Mouse (Mus musculus) embryonic facial prominence, embryonic 12.5 days (tissue): ENCODE data around the gene Nfxl1. TPM values are rescaled to one million over a fixed set of nuclear protein-coding genes. Genes with fewer than 3 reads are reported as not detected.

Experiments
- ATAC-seq: fragments of 200-750 bp; cut with Nextera tagmentation; 2 replicates; pipeline ENCODE4 v1.8.0; 2017; ENCODE audit not compliant: insufficient number of reproducible peaks, insufficient read depth, low FRiP score, low TSS enrichment
- H3K27ac ChIP-seq: fragments of 300-500 bp; sonication (generic); 2 replicates; pipeline ENCODE4 v1.5.1; 2016; ENCODE audit warnings: mild to moderate bottlenecking
- H3K27me3 ChIP-seq: fragments of 300-500 bp; sonication (generic); 2 replicates; pipeline ENCODE4 v1.6.1; 2016; ENCODE audit warnings: mild to moderate bottlenecking, moderate library complexity
- H3K36me3 ChIP-seq: fragments of 300-500 bp; sonication (generic); 2 replicates; pipeline ENCODE4 v1.6.1; 2016; ENCODE audit warnings: mild to moderate bottlenecking
- H3K4me1 ChIP-seq: fragments of 300-500 bp; sonication (generic); 2 replicates; pipeline ENCODE4 v1.6.1; 2016
- H3K4me2 ChIP-seq: fragments of 300-500 bp; sonication (generic); replicated peaks from 2 replicates; pipeline ENCODE4 v1.6.1; 2016; ENCODE audit warnings: mild to moderate bottlenecking, moderate library complexity
- H3K4me3 ChIP-seq: fragments of 300-500 bp; sonication (generic); 2 replicates; pipeline ENCODE4 v1.5.1; 2016; ENCODE audit warnings: mild to moderate bottlenecking
- H3K9ac ChIP-seq: fragments of 300-500 bp; sonication (generic); 2 replicates; pipeline ENCODE4 v1.6.1; 2016; ENCODE audit warnings: mild to moderate bottlenecking, moderate library complexity
- H3K9me3 ChIP-seq: fragments of 300-500 bp; sonication (generic); 2 replicates; pipeline ENCODE4 v1.6.1; 2016; ENCODE audit warnings: mild to moderate bottlenecking, moderate library complexity
- WGBS: fragments of 180-500 bp; shearing (Covaris S2); methylation state at CpG from one replicate; pipeline ENCODE4 v1.1.7; 2016; 5-methylcytosine and 5-hydroxymethylcytosine counted together
- polyA plus RNA-seq: library from polyadenylated mRNA; unstranded; fragments of >200 nt; fragmentation: Nextera tagmentation; extraction: Ambion mirVana; gene quantifications from 2 replicates; pipeline ENCODE4 v1.2.1, GENCODE M21; 2016

Gene Nfxl1
- polyA plus RNA-seq, 1 experiment from 2014 or later = 30.2 TPM

DNA sequence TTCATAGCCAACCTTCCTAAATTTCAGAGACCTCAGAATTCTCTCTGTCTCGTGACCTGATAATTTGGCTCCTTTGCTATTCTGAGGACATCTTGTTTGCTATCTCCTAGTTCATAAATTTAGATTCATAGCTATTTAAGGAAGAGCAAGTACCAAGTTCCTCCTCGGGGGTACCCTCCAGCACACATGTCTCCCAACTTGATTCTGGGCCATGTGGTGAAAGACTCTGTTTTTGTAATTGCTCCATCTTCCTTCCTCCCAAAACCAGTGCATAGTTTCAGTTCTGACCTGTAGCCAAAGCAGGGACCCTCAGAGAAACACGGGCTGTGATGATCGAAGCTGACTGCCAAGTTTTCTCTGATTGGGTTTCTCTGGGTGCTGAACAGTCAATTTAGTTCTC, 62.7 kb downstream of the Nfxl1 start:
- Histone ChIP-seq H3K9me3 (no peaks in the 10 kb centered on the region), H3K9ac (no peak overlapping the region), H3K27ac (no peak overlapping the region), H3K27me3 (peaks cover 6% of the 10 kb centered on the region), H3K4me2 (no peak overlapping the region), H3K4me1 (no peaks in the 10 kb centered on the region), H3K4me3 (no peak overlapping the region), H3K36me3 (no peaks in the 10 kb centered on the region)
- no peak for ATAC-seq
- WGBS = 82% methylated on average over 4 of the region's 4 CpGs

GRCm38 (mm10) chr5:72493906-72494305, 65.6 kb downstream of the Nfxl1 start:
- Histone ChIP-seq H3K27me3 (no peaks in the 10 kb centered on the region; the same call in 1 of the 2 replicates), H3K9me3 (no peaks in the 10 kb centered on the region), H3K4me2 (no peak overlapping the region), H3K4me1 (no peaks in the 10 kb centered on the region), H3K9ac (no peak overlapping the region), H3K27ac (no peak overlapping the region), H3K4me3 (no peak overlapping the region), H3K36me3 (no peaks in the 10 kb centered on the region)
- ATAC-seq = no peak
- 75% methylated on average over 7 of the region's 7 CpGs for WGBS

DNA sequence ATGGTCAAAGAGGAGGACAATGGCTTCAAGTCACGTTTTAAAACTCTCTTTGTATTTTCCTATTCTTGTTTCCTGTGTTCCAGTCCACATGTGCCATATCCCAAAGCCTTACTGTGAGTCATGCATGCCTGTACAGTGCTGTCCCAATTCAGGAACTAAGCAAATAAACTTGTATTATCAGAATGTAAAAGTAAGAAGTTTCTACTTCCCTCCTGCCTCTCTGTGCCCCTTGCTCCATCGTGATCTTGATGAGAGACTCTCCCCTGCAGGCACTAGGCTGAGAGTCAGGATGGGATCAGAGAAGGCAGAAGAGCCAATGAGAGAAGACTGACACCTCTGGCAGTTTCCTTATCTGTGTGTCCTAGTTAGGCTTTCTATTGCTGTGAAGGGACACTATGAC, 68.3 kb downstream of the Nfxl1 start:
- Histone ChIP-seq H3K36me3 (no peaks in the 10 kb centered on the region), H3K4me2 (no peak overlapping the region), H3K9me3 (no peaks in the 10 kb centered on the region), H3K27ac (no peak overlapping the region), H3K4me3 (no peak overlapping the region), H3K27me3 (no peaks in the 10 kb centered on the region), H3K4me1 (no peaks in the 10 kb centered on the region), H3K9ac (no peak overlapping the region)
- no peak for ATAC-seq
- 61% methylated on average over 2 of the region's 2 CpGs for WGBS

- H3K4me1 ChIP-seq = peaks cover 5% of the 10 kb centered on the region
- H3K9ac ChIP-seq = no peak overlapping the region
- H3K4me2 ChIP-seq = no peak overlapping the region
- H3K27me3 ChIP-seq = no peaks in the 10 kb centered on the region
- no peak for ATAC-seq
- H3K27ac ChIP-seq = no peak overlapping the region
- H3K36me3 ChIP-seq = no peaks in the 10 kb centered on the region
- no peak overlapping the region for H3K4me3 ChIP-seq
- H3K9me3 ChIP-seq = no peaks in the 10 kb centered on the region
- 15% methylated on average over 7 of the region's 7 CpGs for WGBS
These were observed 79.0 kb downstream of the Nfxl1 start for GRCm38 (mm10) chr5:72480456-72480855.

DNA sequence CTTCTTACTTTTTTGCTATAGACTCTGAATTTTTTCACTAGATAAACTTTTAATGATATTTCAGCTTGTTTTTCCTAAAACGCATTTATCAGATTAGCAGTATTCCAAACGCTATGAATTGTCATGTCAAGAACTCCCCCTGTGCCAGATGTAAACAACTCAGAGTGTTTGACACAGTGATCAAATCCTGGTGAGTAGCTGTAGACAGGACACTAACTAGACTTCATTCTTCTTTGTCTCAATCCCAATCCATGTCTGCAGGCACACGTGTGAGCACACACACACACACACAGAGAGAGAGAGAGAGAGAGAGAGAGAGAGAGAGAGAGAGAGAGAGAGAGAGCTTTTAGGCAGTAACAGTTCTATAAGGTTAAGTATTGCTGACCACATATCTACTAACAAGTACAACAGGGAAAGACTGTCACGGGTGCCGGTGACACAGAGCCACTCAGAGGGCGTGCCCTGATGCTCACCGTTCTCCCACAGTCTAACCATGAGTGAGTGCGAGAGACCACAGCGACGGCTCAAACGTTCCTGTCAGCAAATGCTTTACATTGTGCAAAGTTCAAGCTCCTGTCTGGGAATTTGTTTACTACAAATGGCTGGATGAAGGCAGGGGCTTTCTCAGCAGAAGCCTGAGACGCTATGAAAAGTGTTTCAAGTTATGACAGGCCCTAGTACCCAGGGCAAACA, 87.0 kb downstream of the Nfxl1 start:
- no peak overlapping the region for H3K4me2 ChIP-seq
- H3K4me1 ChIP-seq = no peaks in the 10 kb centered on the region
- no peak overlapping the region for H3K9ac ChIP-seq
- 71% methylated on average over 12 of the region's 12 CpGs for WGBS
- H3K36me3 ChIP-seq = no peaks in the 10 kb centered on the region
- H3K9me3 ChIP-seq = no peaks in the 10 kb centered on the region
- no peak for ATAC-seq
- no peaks in the 10 kb centered on the region for H3K27me3 ChIP-seq
- H3K27ac ChIP-seq = no peak overlapping the region
- H3K4me3 ChIP-seq = no peak overlapping the region

DNA sequence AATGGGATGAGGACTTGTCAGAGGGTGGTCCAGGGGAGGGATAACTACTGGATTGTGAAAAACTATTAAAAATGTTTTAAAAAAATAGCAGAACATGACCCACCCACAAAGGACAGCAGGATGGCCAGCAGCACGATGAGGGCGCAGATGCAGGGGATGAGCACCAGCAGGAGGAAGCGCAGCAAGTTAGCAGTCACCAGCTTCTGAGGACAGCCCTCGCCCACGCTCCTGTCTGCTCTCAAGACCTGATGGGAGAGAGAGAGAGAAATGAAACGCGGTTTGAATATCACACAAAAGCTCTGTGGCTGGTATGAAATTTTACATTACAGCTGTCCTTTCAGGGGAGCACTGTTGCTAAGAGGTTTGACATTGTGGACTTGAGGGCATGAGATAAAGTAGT, 87.7 kb downstream of the Nfxl1 start:
- 76% methylated on average over 7 of the region's 7 CpGs for WGBS
- Histone ChIP-seq H3K27me3 (no peaks in the 10 kb centered on the region), H3K4me3 (no peak overlapping the region), H3K4me2 (no peak overlapping the region), H3K27ac (no peak overlapping the region), H3K9ac (no peak overlapping the region), H3K9me3 (no peaks in the 10 kb centered on the region), H3K36me3 (no peaks in the 10 kb centered on the region), H3K4me1 (no peaks in the 10 kb centered on the region)
- ATAC-seq = no peak

GRCm38 (mm10) chr5:72464932-72465331, 94.6 kb downstream of the Nfxl1 start:
- no peak overlapping the region for H3K4me2 ChIP-seq
- H3K27me3 ChIP-seq = no peaks in the 10 kb centered on the region
- no peaks in the 10 kb centered on the region for H3K4me1 ChIP-seq
- no peaks in the 10 kb centered on the region for H3K9me3 ChIP-seq
- H3K27ac ChIP-seq = no peak overlapping the region
- ATAC-seq = no peak
- H3K36me3 ChIP-seq = no peaks in the 10 kb centered on the region
- 77% methylated on average over 3 of the region's 3 CpGs for WGBS
- H3K9ac ChIP-seq = no peak overlapping the region
- H3K4me3 ChIP-seq = no peak overlapping the region

Other genes starting within 250 kb of the Nfxl1 start
- gene Corin, start 55.2 kb downstream of the Nfxl1 start, polyA plus RNA-seq = 4.8 and 5.6 TPM in 2 replicates
- 4.4 and 4.6 TPM in 2 replicates for gene Zar1, start 21.6 kb upstream of the Nfxl1 start, polyA plus RNA-seq
- 1.2 TPM in 2 replicates for gene Gm5868, start 27.9 kb upstream of the Nfxl1 start, polyA plus RNA-seq
- not detected in 2 replicates for gene Cnga1, start 84.6 kb upstream of the Nfxl1 start, polyA plus RNA-seq
- 0.56 and 1.1 TPM in 2 replicates for gene Nipal1, start 88.1 kb upstream of the Nfxl1 start, polyA plus RNA-seq
- gene Txk, start 193.1 kb upstream of the Nfxl1 start, polyA plus RNA-seq = 0.12 TPM in 1 of 2 replicates, not detected in the other